Mouse (Mus musculus) C2C12 (cell line): Measurements from ENCODE around the gene Olfr656. TPM values are rescaled to one million over a fixed set of nuclear protein-coding genes. Genes with fewer than 3 reads are reported as not detected.

Experiments used
- H3K27me3 ChIP-seq: one replicate; pipeline ENCODE4 v1.6.1; 2011; ENCODE audit not compliant: control insufficient read depth, insufficient read depth, insufficient read length
- H3K36me3 ChIP-seq: one replicate; pipeline ENCODE4 v1.6.1; 2011; ENCODE audit not compliant: control insufficient read depth, insufficient read depth
- H3K4me3 ChIP-seq: one replicate; pipeline ENCODE4 v1.5.1; 2011; ENCODE audit warnings: mild to moderate bottlenecking, control low read depth; ENCODE audit not compliant: poor library complexity, insufficient read depth, severe bottlenecking
- H3K79me2 ChIP-seq: one replicate; pipeline ENCODE4 v1.6.1; 2011; ENCODE audit not compliant: control insufficient read depth, insufficient read depth
- H3K79me3 ChIP-seq: one replicate; pipeline ENCODE4 v1.6.1; 2011; ENCODE audit warnings: low read depth, control low read depth
- H3ac ChIP-seq: one replicate; pipeline ENCODE3; 2011; ENCODE audit warnings: low read depth; ENCODE audit not compliant: control insufficient read depth, insufficient read length
- CEBPB ChIP-seq: IDR thresholded peaks from one replicate; pipeline ENCODE4 v1.6.1; 2011; ENCODE audit warnings: low read depth, mild to moderate bottlenecking, control low read depth, moderate library complexity
- CTCF ChIP-seq: IDR thresholded peaks from one replicate; pipeline ENCODE4 v1.5.1; 2011; ENCODE audit not compliant: control insufficient read depth, insufficient read depth, insufficient read length
- FOSL1 ChIP-seq: IDR thresholded peaks from one replicate; pipeline ENCODE4 v1.8.0; 2011; ENCODE audit warnings: mild to moderate bottlenecking, low read length; ENCODE audit not compliant: poor library complexity, insufficient read depth, severe bottlenecking
- MAX ChIP-seq: IDR thresholded peaks from one replicate; pipeline ENCODE4 v1.6.1; 2011; ENCODE audit warnings: mild to moderate bottlenecking, control low read depth
- MYOD1 ChIP-seq: IDR thresholded peaks from one replicate; pipeline ENCODE4 v1.6.1; 2011; ENCODE audit warnings: low read depth; ENCODE audit not compliant: control insufficient read depth, insufficient read length
- MYOG ChIP-seq: IDR thresholded peaks from one replicate; pipeline ENCODE4 v1.6.1; 2011; ENCODE audit not compliant: control insufficient read depth, insufficient read length; ENCODE audit errors: extremely low read depth
- USF1 ChIP-seq: IDR thresholded peaks from one replicate; pipeline ENCODE4 v1.6.1; 2011; ENCODE audit warnings: low read depth, mild to moderate bottlenecking, control low read depth, moderate library complexity
- long read RNA-seq, 2 experiments: library from polyadenylated mRNA; unstranded; transcript quantifications; one replicate each; pipeline ENCODE4 v2.0.0; 2019 to 2020
- polyA plus RNA-seq: library from polyadenylated mRNA; unstranded; fragments of >200 nt; fragmentation: generic; extraction: Trizol; gene quantifications from one replicate; pipeline ENCODE4 v1.2.1, GENCODE M21; 2012; ENCODE audit warnings: missing spikeins

Gene Olfr656
- not detected for polyA plus RNA-seq
- long read RNA-seq, experiment 1, result 0 reads
- long read RNA-seq, experiment 2, result 0 reads

- H3K27me3 ChIP-seq, result no peaks in the 10 kb centered on the region
- no peak for TF ChIP-seq MYOD1
- no peak for TF ChIP-seq CEBPB
- no peak for TF ChIP-seq FOSL1
- no peak for TF ChIP-seq USF1
- no peak for TF ChIP-seq CTCF
- no peak for TF ChIP-seq MAX
- TF ChIP-seq MYOG, result no peak
- no peak within 1 kb of the TSS for H3K4me3 ChIP-seq
- H3ac ChIP-seq, result no peak within 1 kb of the TSS
- H3K36me3 ChIP-seq, result no peaks in the 10 kb centered on the region
- H3K79me3 ChIP-seq, result no peaks in the 10 kb centered on the region
- no peaks in the 10 kb centered on the region for H3K79me2 ChIP-seq
Measured at GRCm38 (mm10) chr7:104613655-104614054, at the start of gene Olfr656. Gene Olfr656 (plus strand): TSS chr7:104613955.

GRCm38 (mm10) chr7:104577014-104577413 is 36.7 kb upstream of the Olfr656 start, which contains the start of gene Olfr653:
Gene Olfr653 (plus strand): TSS chr7:104577314.
- no peak for TF ChIP-seq CEBPB
- TF ChIP-seq CTCF, result no peak
- no peaks in the 10 kb centered on the region for H3K79me2 ChIP-seq
- no peak within 1 kb of the TSS for H3ac ChIP-seq

GRCm38 (mm10) chr7:104580846-104581245 is 32.9 kb upstream of the Olfr656 start:
- Histone ChIP-seq H3K4me3 (no peak overlapping the region), H3ac (no peak overlapping the region), H3K79me3 (no peaks in the 10 kb centered on the region), H3K27me3 (no peaks in the 10 kb centered on the region), H3K36me3 (no peaks in the 10 kb centered on the region), H3K79me2 (no peaks in the 10 kb centered on the region)
- TF ChIP-seq CTCF (no peak), MYOD1 (no peak), MYOG (no peak)

More at GRCm38 (mm10) chr7:104577014-104577413, 36.7 kb upstream of the Olfr656 start, which contains the start of gene Olfr653:
- Histone ChIP-seq H3K79me3 (no peaks in the 10 kb centered on the region), H3K27me3 (no peaks in the 10 kb centered on the region), H3K36me3 (no peaks in the 10 kb centered on the region), H3K4me3 (no peak within 1 kb of the TSS)

GRCm38 (mm10) chr7:104581429-104581828 is 32.3 kb upstream of the Olfr656 start:
- TF ChIP-seq MYOD1 (no peak), MAX (no peak), FOSL1 (no peak)
- no peaks in the 10 kb centered on the region for H3K27me3 ChIP-seq
- H3K79me2 ChIP-seq, result no peaks in the 10 kb centered on the region
- no peaks in the 10 kb centered on the region for H3K79me3 ChIP-seq
- H3K4me3 ChIP-seq, result no peak overlapping the region
- H3ac ChIP-seq, result no peak overlapping the region
- H3K36me3 ChIP-seq, result no peaks in the 10 kb centered on the region

- TF ChIP-seq USF1, result no peak
- no peak for TF ChIP-seq FOSL1
- TF ChIP-seq MYOG, result no peak
- TF ChIP-seq MYOD1, result no peak
- TF ChIP-seq CEBPB, result no peak
- TF ChIP-seq CTCF, result no peak
- TF ChIP-seq MAX, result no peak
- no peaks in the 10 kb centered on the region for H3K79me3 ChIP-seq
- H3K36me3 ChIP-seq, result no peaks in the 10 kb centered on the region
- H3ac ChIP-seq, result no peak within 1 kb of the TSS
- H3K27me3 ChIP-seq, result no peaks in the 10 kb centered on the region
- no peaks in the 10 kb centered on the region for H3K79me2 ChIP-seq
- no peak within 1 kb of the TSS for H3K4me3 ChIP-seq
Measured at GRCm38 (mm10) chr7:104586725-104587124, 27.0 kb upstream of the Olfr656 start, which contains the start of gene Olfr654. Gene Olfr654 (plus strand): TSS chr7:104587025.

- no peak overlapping the region for H3K4me3 ChIP-seq
- TF ChIP-seq MYOG (no peak), CEBPB (peak; percentile 86), MAX (no peak), USF1 (no peak)
- H3K27me3 ChIP-seq, result no peaks in the 10 kb centered on the region
- H3ac ChIP-seq, result no peak overlapping the region
- H3K79me3 ChIP-seq, result no peaks in the 10 kb centered on the region
- no peaks in the 10 kb centered on the region for H3K79me2 ChIP-seq
- no peaks in the 10 kb centered on the region for H3K36me3 ChIP-seq
Measured at GRCm38 (mm10) chr7:104588274-104588673, 25.5 kb upstream of the Olfr656 start.
